Mouse (Mus musculus): ENCODE data around the gene Slc5a2. TPM values are rescaled to one million over a fixed set of nuclear protein-coding genes. Genes with fewer than 3 reads are reported as not detected.

Gene Slc5a2
- total RNA-seq, 2 experiments from 2014 or later = not detected

DNA sequence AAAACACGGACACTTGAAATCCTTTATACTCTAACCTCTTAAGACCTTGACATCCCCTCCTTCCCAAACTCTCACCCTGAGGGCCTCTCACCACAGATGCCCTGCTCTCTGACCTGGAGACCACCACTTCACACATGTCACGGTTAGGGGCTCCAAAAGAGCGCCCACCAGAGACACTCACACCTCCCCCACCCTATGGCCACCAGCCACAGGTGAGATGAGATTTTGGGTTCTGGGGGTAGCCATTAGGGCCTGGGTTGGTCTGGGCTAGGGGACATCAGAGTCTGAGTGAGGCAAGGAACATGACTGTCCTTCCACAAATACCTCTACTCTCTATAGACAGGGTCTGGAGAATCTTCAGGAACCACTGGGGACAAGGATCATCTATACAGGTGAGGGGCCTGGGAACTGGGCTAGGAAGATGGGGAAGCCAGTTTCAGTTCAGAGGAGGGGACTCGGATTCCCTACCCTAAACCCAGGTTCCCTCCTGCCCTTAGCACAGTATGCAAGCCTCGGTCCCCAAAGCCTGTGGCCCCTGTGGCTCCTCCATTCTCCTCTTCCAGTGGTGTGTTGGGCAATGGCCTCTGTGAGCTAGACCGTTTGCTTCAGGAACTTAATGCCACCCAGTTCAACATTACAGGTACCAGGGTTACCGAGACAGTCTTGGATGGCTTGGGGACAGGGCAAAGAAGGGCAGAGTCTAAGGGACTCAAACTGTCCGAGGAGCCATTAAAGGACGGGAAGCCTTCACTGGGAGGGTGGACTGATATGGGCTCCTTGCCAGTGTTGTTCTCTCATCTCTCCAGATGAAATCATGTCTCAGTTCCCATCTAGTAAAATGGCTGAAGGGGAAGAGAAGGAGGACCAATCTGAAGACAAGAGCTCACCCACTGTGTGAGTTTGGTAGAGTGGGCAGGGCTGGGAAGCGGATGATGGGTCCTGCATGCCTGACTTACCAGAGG, 17.1 kb upstream of the Slc5a2 start:
- no peak for DNase-seq (ENCODE audit: low spot score in 2 of 2)
- intact Hi-C loops (cut with DNase I) = loop anchor here (5.0 kb wide), 2 partner anchors 49 to 459 kb away; partner anchors contain the start of gene BC017158

GRCm38 (mm10) chr7:128249998-128250397, 15.5 kb upstream of the Slc5a2 start:
- intact Hi-C loops (cut with DNase I) = loop anchor here (5.0 kb wide), 2 partner anchors 47 to 457 kb away; partner anchors contain the start of gene BC017158
- no peak for DNase-seq (ENCODE audit: low spot score in 2 of 2)

GRCm38 (mm10) chr7:128251946-128252345, 13.5 kb upstream of the Slc5a2 start:
- no peak for DNase-seq (ENCODE audit: low spot score in 2 of 2)
- intact Hi-C loops (cut with DNase I) = no loop called here

GRCm38 (mm10) chr7:128252609-128253008, 12.8 kb upstream of the Slc5a2 start:
- peak; percentile 75 to 87 for DNase-seq (ENCODE audit: low spot score in 2 of 2)
- intact Hi-C loops (cut with DNase I) = no loop called here

DNA sequence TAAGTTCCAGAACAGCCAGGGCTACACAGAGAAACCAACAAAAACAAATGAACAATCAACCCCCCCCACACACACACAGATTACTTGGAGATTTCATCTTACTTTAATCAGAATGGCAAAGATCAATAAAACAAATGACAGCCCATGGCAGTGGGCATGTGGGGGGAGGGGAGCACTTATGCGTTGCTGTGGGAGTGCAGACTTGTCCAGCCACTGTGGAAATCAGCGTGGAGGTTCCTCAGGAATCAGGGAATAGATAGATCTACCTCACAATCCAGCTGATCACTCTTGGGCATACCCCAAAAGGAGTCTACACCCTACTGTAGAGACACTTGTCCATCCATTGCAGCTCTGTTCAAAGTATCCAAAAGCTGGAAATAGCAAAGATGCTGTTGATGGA, 10.5 kb upstream of the Slc5a2 start:
- DNase-seq (ENCODE audit: low spot score in 2 of 2) = no peak
- intact Hi-C loops (cut with DNase I) = no loop called here

GRCm38 (mm10) chr7:128255757-128256156, 9.7 kb upstream of the Slc5a2 start:
- intact Hi-C loops (cut with DNase I) = no loop called here
- no peak for DNase-seq (ENCODE audit: low spot score in 2 of 2)

DNA sequence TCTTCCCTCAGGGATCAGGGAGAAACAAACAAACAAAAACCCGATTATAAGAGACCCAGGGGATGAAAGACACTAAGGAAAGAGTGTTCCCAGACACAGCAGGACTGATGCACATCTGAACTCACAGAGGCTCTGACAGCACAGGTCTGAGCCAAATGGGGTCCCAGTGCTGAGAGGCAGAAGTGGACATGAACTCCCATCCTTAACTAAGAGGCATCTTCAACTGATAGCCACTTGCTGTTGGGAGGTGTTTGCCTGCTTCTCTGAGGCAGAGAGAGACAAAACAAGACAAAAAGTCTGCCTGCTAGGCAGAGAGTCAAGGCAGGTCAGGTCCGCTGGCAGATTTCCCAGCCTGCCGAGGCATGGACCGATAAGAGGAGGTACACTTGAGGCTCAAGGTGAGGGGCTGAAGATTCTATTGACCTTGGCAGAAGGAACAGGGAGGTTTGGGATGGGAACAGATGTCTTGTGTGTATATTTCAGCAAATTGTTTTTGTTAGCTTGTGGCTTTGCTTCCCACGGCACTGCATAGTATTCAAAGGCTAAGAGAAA, 8.6 kb upstream of the Slc5a2 start:
- DNase-seq (ENCODE audit: low spot score in 2 of 2) = no peak
- intact Hi-C loops (cut with DNase I) = no loop called here

GRCm38 (mm10) chr7:128266056-128266455, 599 bp downstream of the Slc5a2 start:
- intact Hi-C loops (cut with DNase I) = no loop called here
- no peak for DNase-seq (ENCODE audit: low spot score in 2 of 2)

DNA sequence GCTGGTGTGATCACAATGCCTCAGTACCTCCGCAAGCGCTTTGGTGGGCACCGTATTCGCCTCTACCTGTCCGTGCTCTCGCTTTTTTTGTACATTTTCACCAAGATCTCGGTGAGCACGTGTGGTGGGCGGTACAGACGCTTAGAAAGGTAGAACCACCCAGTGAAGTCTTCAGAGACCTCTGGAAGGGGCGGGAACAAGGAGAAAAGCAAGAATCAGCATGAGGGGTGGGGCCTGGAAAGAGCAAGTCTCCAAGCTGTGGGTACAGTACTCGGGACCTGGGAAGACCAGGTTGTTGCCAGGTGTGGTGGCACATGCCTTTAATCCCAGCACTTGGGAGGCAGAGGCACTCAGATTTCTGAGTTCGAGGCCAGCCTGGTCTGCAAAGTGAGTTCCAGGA, 1.9 kb downstream of the Slc5a2 start:
- DNase-seq (ENCODE audit: low spot score in 2 of 2) = no peak
- intact Hi-C loops (cut with DNase I) = no loop called here

DNA sequence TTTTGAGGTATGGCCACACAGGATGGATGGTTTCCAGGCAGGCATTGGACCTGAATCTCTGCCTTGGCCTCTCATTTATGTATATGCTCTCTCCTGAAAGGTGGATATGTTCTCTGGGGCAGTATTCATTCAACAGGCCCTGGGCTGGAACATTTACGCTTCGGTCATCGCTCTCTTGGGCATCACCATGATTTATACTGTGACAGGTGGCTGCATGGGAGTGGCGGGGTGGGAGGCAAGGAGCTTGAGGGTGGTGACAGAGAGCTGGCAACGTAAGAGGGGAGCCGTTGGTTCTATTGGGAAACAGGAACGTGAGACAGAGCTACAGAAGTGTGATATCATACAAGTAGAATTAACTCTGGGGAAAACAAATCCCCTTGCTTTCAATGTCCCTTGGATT, 2.4 kb downstream of the Slc5a2 start:
- intact Hi-C loops (cut with DNase I) = no loop called here

GRCm38 (mm10) chr7:128270431-128270850, 5.0 kb downstream of the Slc5a2 start:
- intact Hi-C loops (cut with DNase I) = no loop called here

More for the DNA sequence above, 2.4 kb downstream of the Slc5a2 start:
- no peak for DNase-seq (ENCODE audit: low spot score in 2 of 2)

GRCm38 (mm10) chr7:128271496-128271895, 6.0 kb downstream of the Slc5a2 start:
- no peak for DNase-seq (ENCODE audit: low spot score in 2 of 2)

More at GRCm38 (mm10) chr7:128270431-128270850, 5.0 kb downstream of the Slc5a2 start:
- no peak for DNase-seq (ENCODE audit: low spot score in 2 of 2)

GRCm38 (mm10) chr7:128276051-128276450, 10.6 kb downstream of the Slc5a2 start:
- intact Hi-C loops (cut with DNase I) = no loop called here
- DNase-seq (ENCODE audit: low spot score in 2 of 2) = no peak

More at GRCm38 (mm10) chr7:128271496-128271895, 6.0 kb downstream of the Slc5a2 start:
- intact Hi-C loops (cut with DNase I) = no loop called here

DNA sequence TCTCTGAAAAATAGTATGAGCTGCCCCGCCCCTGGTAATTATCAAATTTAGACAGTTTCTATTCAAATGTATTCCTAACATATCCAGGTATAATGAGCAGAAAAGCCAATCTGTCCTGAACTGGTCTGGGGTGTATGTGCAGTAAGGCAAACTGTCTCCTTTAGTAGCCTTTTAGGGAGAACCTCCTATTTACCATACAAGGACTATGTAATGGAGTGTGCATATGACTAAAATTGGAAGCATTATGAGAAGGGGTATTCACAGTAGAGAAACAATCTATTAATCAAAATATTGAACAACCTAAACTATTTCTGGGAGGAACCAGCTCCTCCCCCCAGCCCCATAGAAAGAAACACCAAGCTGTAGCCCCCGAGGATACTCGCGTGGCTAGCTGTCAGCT, 14.3 kb downstream of the Slc5a2 start:
- intact Hi-C loops (cut with DNase I) = no loop called here

GRCm38 (mm10) chr7:128281765-128282164, 16.3 kb downstream of the Slc5a2 start:
- no peak for DNase-seq (ENCODE audit: low spot score in 2 of 2)
- intact Hi-C loops (cut with DNase I) = no loop called here

More for the DNA sequence above, 14.3 kb downstream of the Slc5a2 start:
- no peak for DNase-seq (ENCODE audit: low spot score in 2 of 2)

DNA sequence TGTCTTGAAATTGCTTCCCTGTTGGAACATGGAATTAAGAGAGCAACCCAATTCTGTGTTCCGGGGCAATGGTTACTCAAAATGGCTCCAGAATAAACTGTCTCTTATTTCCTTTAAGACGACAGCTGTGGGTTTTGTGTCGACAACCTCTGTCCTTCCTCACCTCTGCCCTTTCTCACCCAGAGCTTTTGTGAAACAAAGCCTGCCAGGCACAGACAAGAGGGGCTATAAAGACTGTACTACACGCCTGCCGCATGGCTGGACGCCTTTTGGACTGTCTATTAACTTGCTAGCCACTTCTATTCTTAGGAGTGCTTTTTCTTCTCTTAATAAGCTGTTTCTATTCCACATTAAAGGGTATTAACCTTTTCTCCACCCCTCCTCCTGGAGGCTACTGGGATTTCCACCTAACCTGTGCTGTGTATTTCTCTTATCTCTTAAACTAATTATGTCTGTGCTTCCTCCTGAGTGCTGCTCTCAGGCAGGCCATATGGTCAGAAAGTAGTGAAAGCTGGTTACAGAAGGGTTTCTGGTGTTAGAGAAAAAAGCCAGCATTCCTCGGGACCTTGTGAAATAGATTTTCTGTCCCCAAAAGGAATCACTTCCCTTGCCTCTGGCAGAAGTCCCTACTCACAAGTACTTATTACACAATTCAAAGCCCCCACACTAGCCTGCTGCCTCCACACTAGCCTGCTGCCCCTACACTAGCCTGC, 17.2 kb downstream of the Slc5a2 start:
- DNase-seq (ENCODE audit: low spot score in 2 of 2) = no peak

DNA sequence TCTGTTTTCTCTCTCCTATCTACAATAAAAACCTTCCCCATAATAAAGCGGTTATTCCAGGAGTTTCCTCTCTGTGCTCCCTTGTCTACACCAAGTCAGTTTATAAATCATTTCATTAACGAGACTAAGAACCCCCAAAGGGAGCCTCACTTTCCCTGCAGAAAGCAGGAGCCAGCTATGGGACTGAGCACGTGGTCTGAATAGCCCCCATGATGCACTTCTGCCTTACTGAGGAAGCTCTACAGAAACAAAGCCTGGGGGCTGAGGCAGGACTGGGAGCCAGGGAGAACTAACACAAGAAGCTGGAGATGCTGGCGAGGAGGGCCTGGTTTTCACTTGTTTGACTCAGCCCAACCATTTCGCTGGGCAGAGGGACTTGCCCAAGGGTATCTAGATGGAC, 18.6 kb downstream of the Slc5a2 start:
- DNase-seq (ENCODE audit: low spot score in 2 of 2) = no peak
- intact Hi-C loops (cut with DNase I) = no loop called here

More for the DNA sequence above, 17.2 kb downstream of the Slc5a2 start:
- intact Hi-C loops (cut with DNase I) = no loop called here

- intact Hi-C loops (cut with DNase I) = no loop called here
- no peak for DNase-seq (ENCODE audit: low spot score in 2 of 2)
Observed at GRCm38 (mm10) chr7:128285060-128285459, 19.6 kb downstream of the Slc5a2 start.

DNA sequence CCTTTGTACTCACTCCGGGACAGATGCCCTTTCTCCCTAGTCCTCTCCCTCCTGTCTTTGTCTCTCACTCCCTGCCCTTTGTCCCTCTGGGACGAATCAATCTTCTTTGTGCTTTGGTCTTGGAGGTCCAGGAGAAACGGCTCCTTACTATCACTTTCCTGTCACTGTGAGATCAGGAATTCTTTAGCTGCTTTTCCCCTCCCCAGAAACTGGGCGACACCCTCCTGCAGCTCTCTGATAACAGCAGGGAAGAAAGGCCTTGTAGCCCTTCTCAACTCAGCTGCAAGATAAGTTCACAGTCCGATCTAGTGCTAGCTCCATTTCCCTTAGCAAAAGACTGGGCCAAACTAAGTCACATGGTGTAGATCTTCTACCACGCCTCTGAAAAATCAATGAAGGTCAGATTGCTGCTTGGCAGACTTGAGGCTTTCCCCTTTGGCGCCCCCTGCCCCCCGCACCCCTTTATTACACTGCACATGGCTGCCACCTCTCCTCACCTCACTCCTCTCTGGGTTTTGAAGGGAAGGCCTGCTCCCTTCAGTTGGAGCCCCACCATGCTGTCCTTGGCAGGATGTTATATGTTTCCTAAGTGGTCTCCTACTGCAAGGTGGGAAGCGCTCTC, 23.6 kb downstream of the Slc5a2 start:
- DNase-seq (ENCODE audit: low spot score in 2 of 2) = no peak
- intact Hi-C loops (cut with DNase I) = no loop called here
